Mouse (Mus musculus): ENCODE data around the gene Gpx3.

- TF ChIP-seq CTCF (IDR thresholded peaks at IDR 0.05; ENCODE audit: low read depth, low read length) (no peak), POLR2A (IDR thresholded peaks at IDR 0.05; ENCODE audit: extremely low read depth, insufficient read depth, low read length) (no peak)
These were observed 4.8 kb upstream of the Gpx3 start for GRCm38 (mm10) chr11:54897470-54897869.
